Mouse (Mus musculus) hindbrain, embryonic 14.5 days (tissue): ENCODE measurements around the gene Efl1. TPM values are rescaled to one million over a fixed set of nuclear protein-coding genes. Genes with fewer than 3 reads are reported as not detected.
"Not testable (repeated sequence)": the region's sequence is repeated elsewhere in the genome, so short reads cannot be mapped to it uniquely, and the experiment has no call there.

Source experiments
- ATAC-seq: fragments of 200-750 bp; cut with Nextera tagmentation; 2 replicates; pipeline ENCODE4 v1.8.0; 2017; ENCODE audit warnings: moderate number of reproducible peaks, mild to moderate bottlenecking, moderate TSS enrichment, moderate library complexity; ENCODE audit not compliant: low FRiP score
- DNase-seq: peaks from one replicate; pipeline ENCODE4 v3.0.0-alpha.2; 2015; ENCODE audit warnings: low spot score
- H3K27ac ChIP-seq: fragments of 300-500 bp; sonication (generic); 2 replicates; pipeline ENCODE4 v1.5.1; 2014; ENCODE audit warnings: mild to moderate bottlenecking, moderate library complexity
- H3K27me3 ChIP-seq: fragments of 300-500 bp; sonication (generic); 2 replicates; pipeline ENCODE4 v1.6.1; 2014; ENCODE audit warnings: mild to moderate bottlenecking, low read length, mixed read lengths; ENCODE audit not compliant: control insufficient read depth, insufficient read depth
- H3K36me3 ChIP-seq: fragments of 300-500 bp; sonication (generic); replicated peaks from 2 replicates; pipeline ENCODE4 v1.6.1; 2014; ENCODE audit not compliant: control insufficient read depth, insufficient read depth
- H3K4me1 ChIP-seq: fragments of 300-500 bp; sonication (generic); replicated peaks from 2 replicates; pipeline ENCODE4 v1.6.1; 2014; ENCODE audit warnings: antibody characterized with exemption, low read length, mixed read lengths; ENCODE audit not compliant: control insufficient read depth, insufficient read depth
- H3K4me2 ChIP-seq: fragments of 300-500 bp; sonication (generic); replicated peaks from 2 replicates; pipeline ENCODE4 v1.6.1; 2014; ENCODE audit warnings: mild to moderate bottlenecking, moderate library complexity
- H3K4me3 ChIP-seq: fragments of 300-500 bp; sonication (generic); replicated peaks from 2 replicates; pipeline ENCODE4 v1.5.1; 2014; ENCODE audit warnings: mild to moderate bottlenecking, low read length
- H3K9ac ChIP-seq: fragments of 300-500 bp; sonication (generic); 2 replicates; pipeline ENCODE4 v1.6.1; 2014
- H3K9me3 ChIP-seq: fragments of 300-500 bp; sonication (generic); 2 replicates; pipeline ENCODE4 v1.6.1; 2016; ENCODE audit warnings: low read length; ENCODE audit not compliant: control insufficient read depth
- WGBS: fragments of 180-500 bp; shearing (Covaris S2); extraction: QIAGEN DNeasy Blood & Tissue Kit; methylation state at CpG from one replicate; pipeline ENCODE4 v1.1.7; 2014; 5-methylcytosine and 5-hydroxymethylcytosine counted together
- polyA plus RNA-seq: library from polyadenylated mRNA; unstranded; fragments of >200 nt; fragmentation: Nextera tagmentation; extraction: Ambion mirVana; gene quantifications from 2 replicates; pipeline ENCODE4 v1.2.1, GENCODE M21; 2014

The Efl1 gene
- polyA plus RNA-seq, 1 experiment from 2014 or later, result 22.4 TPM

DNA sequence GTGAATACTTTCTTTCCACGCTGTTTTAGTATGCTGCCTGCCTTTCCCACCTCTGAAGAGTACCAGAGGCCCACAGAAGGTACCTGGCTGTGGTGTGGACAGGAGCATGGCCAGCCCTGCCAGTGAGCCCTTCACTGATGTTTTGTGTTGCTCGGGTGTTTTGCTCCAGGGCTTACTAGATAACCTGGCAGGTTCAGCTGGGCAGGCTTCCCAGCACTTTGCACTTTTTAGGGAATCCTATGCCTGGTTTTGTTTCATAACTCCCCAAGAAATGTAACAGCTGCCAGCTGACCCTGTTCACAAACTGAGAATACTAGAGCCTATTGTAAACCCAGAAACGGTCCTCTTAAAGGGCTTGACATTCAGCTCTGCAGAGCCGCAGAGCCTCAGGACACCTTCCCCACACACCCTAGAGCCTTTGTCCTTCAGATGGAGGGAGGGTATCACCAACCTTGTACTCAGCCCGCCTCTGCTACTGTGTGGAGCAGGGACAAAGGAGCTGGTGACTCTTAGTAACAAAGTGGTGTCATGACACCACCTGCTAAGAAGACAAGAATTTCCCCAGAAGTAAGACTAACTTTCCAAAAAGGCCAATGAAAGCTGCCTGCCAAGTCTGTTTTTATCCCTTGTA, 76.7 kb downstream of the Efl1 start:
- H3K4me2 ChIP-seq, result no peak overlapping the region
- no peak overlapping the region for H3K9ac ChIP-seq
- H3K9me3 ChIP-seq, result no peaks in the 10 kb centered on the region
- H3K27me3 ChIP-seq, result no peaks in the 10 kb centered on the region
- H3K4me3 ChIP-seq, result no peak overlapping the region
- 35% methylated on average over 5 of the region's 5 CpGs for WGBS
- H3K27ac ChIP-seq, result no peak overlapping the region
- DNase-seq (no peak), ATAC-seq (no peak)
- H3K4me1 ChIP-seq, result peaks cover 5% of the 10 kb centered on the region
- H3K36me3 ChIP-seq, result no peaks in the 10 kb centered on the region

DNA sequence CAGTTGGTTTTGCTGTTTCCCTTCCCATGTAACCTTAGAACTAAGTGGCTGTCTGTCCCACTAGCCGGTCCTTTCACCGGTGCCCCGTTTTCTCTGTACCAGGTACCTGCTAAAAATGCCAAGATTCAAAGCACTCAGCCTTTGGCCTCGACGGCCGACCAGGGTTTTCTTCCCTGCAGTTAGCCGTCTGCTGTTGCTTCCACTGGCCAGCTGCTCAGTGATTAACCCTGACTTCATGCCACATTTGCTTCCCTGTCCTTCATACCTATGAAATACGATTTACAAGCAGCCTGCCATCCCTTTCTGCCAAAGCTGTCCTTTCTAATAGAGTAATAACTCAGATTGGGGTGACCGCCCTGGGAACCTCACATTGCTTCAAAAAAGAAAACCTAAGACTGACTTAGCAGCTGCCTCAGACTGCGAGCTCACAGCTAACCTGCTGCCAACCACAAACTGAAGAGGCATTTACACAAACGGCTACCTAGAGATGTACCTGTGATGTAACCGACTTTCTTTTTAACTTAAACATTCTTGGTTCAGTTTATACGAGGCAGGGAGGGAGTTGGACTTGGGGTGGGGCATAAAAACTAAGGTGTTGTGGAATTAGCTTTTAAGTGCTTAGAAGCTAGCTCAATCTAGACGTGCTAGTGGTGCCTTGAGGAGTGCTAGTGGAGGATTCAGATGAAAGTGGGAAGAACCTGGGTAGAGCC, 77.5 kb downstream of the Efl1 start:
- WGBS, result 55% methylated on average over 14 of the region's 14 CpGs
- no peak for DNase-seq
- no peak overlapping the region for H3K27ac ChIP-seq

GRCm38 (mm10) chr7:82727066-82727465, 78.7 kb downstream of the Efl1 start:
- Histone ChIP-seq H3K36me3 (no peaks in the 10 kb centered on the region), H3K4me1 (peaks cover 5% of the 10 kb centered on the region; the same call in 1 of the 2 replicates), H3K27me3 (no peaks in the 10 kb centered on the region), H3K27ac (no peak overlapping the region), H3K4me2 (no peak overlapping the region), H3K9me3 (no peaks in the 10 kb centered on the region), H3K9ac (no peak overlapping the region), H3K4me3 (no peak overlapping the region)
- DNase-seq (no peak), ATAC-seq (no peak)
- 53% methylated on average over 5 of the region's 5 CpGs for WGBS

More for the DNA sequence above, 77.5 kb downstream of the Efl1 start:
- H3K9me3 ChIP-seq, result no peaks in the 10 kb centered on the region
- no peak overlapping the region for H3K4me3 ChIP-seq
- H3K27me3 ChIP-seq, result no peaks in the 10 kb centered on the region
- no peak overlapping the region for H3K4me2 ChIP-seq
- no peak for ATAC-seq
- H3K36me3 ChIP-seq, result no peaks in the 10 kb centered on the region
- H3K9ac ChIP-seq, result no peak overlapping the region
- peaks cover 5% of the 10 kb centered on the region; the same call in 1 of the 2 replicates for H3K4me1 ChIP-seq

- ATAC-seq, H3K4me1 ChIP-seq, H3K27ac ChIP-seq, H3K4me3 ChIP-seq, DNase-seq, H3K9me3 ChIP-seq, H3K27me3 ChIP-seq, H3K36me3 ChIP-seq, H3K4me2 ChIP-seq, H3K9ac ChIP-seq: not testable (repeated sequence)
- WGBS, result 87% methylated on average over 5 of the region's 8 CpGs
Measured at GRCm38 (mm10) chr7:82729009-82729408, 80.6 kb downstream of the Efl1 start.

GRCm38 (mm10) chr7:82733118-82733517, 84.7 kb downstream of the Efl1 start:
- no peak overlapping the region for H3K4me2 ChIP-seq
- WGBS, result 70% methylated on average over 5 of the region's 5 CpGs

DNA sequence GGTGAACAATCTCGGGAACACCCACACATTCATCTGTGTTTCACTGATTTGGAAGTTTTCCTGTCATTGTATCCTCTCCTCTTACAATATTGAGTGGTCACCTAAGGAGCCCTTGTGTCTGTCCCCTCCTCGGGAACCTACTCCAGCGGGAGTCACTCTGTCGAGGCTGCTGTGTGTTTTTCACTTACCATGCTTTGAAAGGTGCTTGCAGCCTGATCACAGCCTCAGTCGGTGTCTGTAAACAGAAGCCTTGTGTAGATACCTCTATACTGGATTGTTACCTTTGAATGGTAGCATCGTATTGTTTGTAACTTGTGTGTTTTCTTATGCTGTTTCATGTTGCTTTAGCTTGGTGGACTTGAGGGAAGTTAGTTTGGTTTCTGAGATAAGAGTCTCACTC, 85.6 kb downstream of the Efl1 start:
- WGBS, result 89% methylated on average over 6 of the region's 6 CpGs
- no peak for ATAC-seq

More at GRCm38 (mm10) chr7:82733118-82733517, 84.7 kb downstream of the Efl1 start:
- Histone ChIP-seq H3K9me3 (peaks cover 6% of the 10 kb centered on the region; the same call in 1 of the 2 replicates), H3K4me1 (no peaks in the 10 kb centered on the region), H3K4me3 (no peak overlapping the region), H3K27ac (no peak overlapping the region), H3K9ac (no peak overlapping the region), H3K36me3 (no peaks in the 10 kb centered on the region), H3K27me3 (no peaks in the 10 kb centered on the region)
- ATAC-seq (no peak), DNase-seq (no peak)

GRCm38 (mm10) chr7:82734748-82735600, 86.6 kb downstream of the Efl1 start:
- no peak overlapping the region for H3K9ac ChIP-seq
- DNase-seq, result no peak
- no peaks in the 10 kb centered on the region for H3K36me3 ChIP-seq
- no peak overlapping the region for H3K4me3 ChIP-seq
- 83% methylated on average over 3 of the region's 3 CpGs for WGBS
- H3K4me1 ChIP-seq, result no peaks in the 10 kb centered on the region
- no peak overlapping the region for H3K4me2 ChIP-seq
- no peak for ATAC-seq
- H3K9me3 ChIP-seq, result peaks cover 6% of the 10 kb centered on the region; the same call in 1 of the 2 replicates
- no peaks in the 10 kb centered on the region for H3K27me3 ChIP-seq
- no peak overlapping the region for H3K27ac ChIP-seq

More for the DNA sequence above, 85.6 kb downstream of the Efl1 start:
- Histone ChIP-seq H3K9ac (no peak overlapping the region), H3K4me1 (no peaks in the 10 kb centered on the region), H3K36me3 (no peaks in the 10 kb centered on the region), H3K4me3 (no peak overlapping the region), H3K4me2 (no peak overlapping the region), H3K27ac (no peak overlapping the region), H3K27me3 (no peaks in the 10 kb centered on the region), H3K9me3 (peaks cover 6% of the 10 kb centered on the region; the same call in 1 of the 2 replicates)
- no peak for DNase-seq

- Histone ChIP-seq H3K36me3 (no peaks in the 10 kb centered on the region), H3K27me3 (no peaks in the 10 kb centered on the region), H3K4me2 (peak overlapping the region; percentile 29), H3K9me3 (no peaks in the 10 kb centered on the region), H3K4me1 (peaks cover 14% of the 10 kb centered on the region), H3K27ac (peak overlapping the region; percentile 57; the same call in 1 of the 2 replicates), H3K9ac (peak overlapping the region; percentile 20; the same call in 1 of the 2 replicates), H3K4me3 (no peak overlapping the region)
- DNase-seq (peak; percentile 35), ATAC-seq (peak; percentile 53; the same call in 1 of the 2 replicates)
- 51% methylated on average over 11 of the region's 11 CpGs for WGBS
Measured at GRCm38 (mm10) chr7:82743116-82743765, 94.8 kb downstream of the Efl1 start.
